Mouse (Mus musculus): ENCODE data around the gene Hspe1.

GRCm38 (mm10) chr1:55132308-55132707, 44.4 kb downstream of the Hspe1 start:
- TF ChIP-seq CTCF (conservative IDR thresholded peaks at IDR 0.05 in 1 of 2, IDR thresholded peaks at IDR 0.05 in 1 of 2; ENCODE audit: low read depth in 2 of 2, low read length in 2 of 2), result no peak
- TF ChIP-seq NRF1 (IDR thresholded peaks at IDR 0.05; ENCODE audit: low read depth, low read length), result no peak
- TF ChIP-seq EP300 (IDR thresholded peaks at IDR 0.05; ENCODE audit: low read length), result no peak
- no peak for TF ChIP-seq USF1 (IDR thresholded peaks at IDR 0.05; ENCODE audit: low read depth, low read length)
- TF ChIP-seq MAX (IDR thresholded peaks at IDR 0.05; ENCODE audit: low read length), result no peak
- no peak for TF ChIP-seq KAT2A (IDR thresholded peaks at IDR 0.05; ENCODE audit: insufficient replicate concordance, low read length)
- no peak for TF ChIP-seq POLR2A (IDR thresholded peaks at IDR 0.05; ENCODE audit: low read depth, low read length)
- TF ChIP-seq USF2 (conservative IDR thresholded peaks at IDR 0.05; ENCODE audit: low read depth, low read length), result no peak
- no peak for TF ChIP-seq JUN (IDR thresholded peaks at IDR 0.05; ENCODE audit: insufficient read depth, low read depth, low read length)
- TF ChIP-seq ZC3H11A (IDR thresholded peaks at IDR 0.05; ENCODE audit: low read depth, low read length), result no peak
- no peak for TF ChIP-seq MAFK (IDR thresholded peaks at IDR 0.05; ENCODE audit: insufficient replicate concordance, low read length)
- TF ChIP-seq RCOR1 (conservative IDR thresholded peaks at IDR 0.05; ENCODE audit: low read depth, low read length), result no peak
